Mouse (Mus musculus): Measurements from ENCODE around the gene Slc2a6.

Slc2a6 gene

GRCm38 (mm10) chr2:27027618-27028436 is at the start of gene Slc2a6:
Gene Slc2a6, minus strand, starts transcription at chr2:27027998.
- peak; percentile 73 for DNase-seq (ENCODE audit: low read depth, low spot score)

- peak; percentile 31 for DNase-seq (ENCODE audit: low read depth, low spot score)
Observed at GRCm38 (mm10) chr2:27075485-27075884, 47.7 kb upstream of the Slc2a6 start.

GRCm38 (mm10) chr2:27074804-27075203 is 47.0 kb upstream of the Slc2a6 start:
- DNase-seq (ENCODE audit: low read depth, low spot score) = no peak

GRCm38 (mm10) chr2:27073407-27073806 is 45.6 kb upstream of the Slc2a6 start:
- no peak for DNase-seq (ENCODE audit: low read depth, low spot score)

- no peak for DNase-seq (ENCODE audit: low read depth, low spot score)
Observed at GRCm38 (mm10) chr2:27071978-27072377, 44.2 kb upstream of the Slc2a6 start, which contains the start of gene Mymk. Gene Mymk, minus strand, starts transcription at chr2:27072179.

- no peak for DNase-seq (ENCODE audit: low read depth, low spot score)
Observed at GRCm38 (mm10) chr2:27071137-27071536, 43.3 kb upstream of the Slc2a6 start.

GRCm38 (mm10) chr2:27070247-27070813 is 42.5 kb upstream of the Slc2a6 start:
- no peak for DNase-seq (ENCODE audit: low read depth, low spot score)

GRCm38 (mm10) chr2:27069646-27070045 is 41.8 kb upstream of the Slc2a6 start:
- DNase-seq (ENCODE audit: low read depth, low spot score) = no peak

- DNase-seq (ENCODE audit: low read depth, low spot score) = no peak
Observed at GRCm38 (mm10) chr2:27067996-27068395, 40.2 kb upstream of the Slc2a6 start.

GRCm38 (mm10) chr2:27067124-27067523 is 39.3 kb upstream of the Slc2a6 start:
- no peak for DNase-seq (ENCODE audit: low read depth, low spot score)

GRCm38 (mm10) chr2:27059187-27059586 is 31.4 kb upstream of the Slc2a6 start:
- DNase-seq (ENCODE audit: low read depth, low spot score) = no peak

- no peak for DNase-seq (ENCODE audit: low read depth, low spot score)
Observed at GRCm38 (mm10) chr2:27058751-27059150, 31.0 kb upstream of the Slc2a6 start.

GRCm38 (mm10) chr2:27058251-27058650 is 30.5 kb upstream of the Slc2a6 start:
- DNase-seq (ENCODE audit: low read depth, low spot score) = no peak

- no peak for DNase-seq (ENCODE audit: low read depth, low spot score)
Observed at GRCm38 (mm10) chr2:27049408-27049807, 21.6 kb upstream of the Slc2a6 start.

- DNase-seq (ENCODE audit: low read depth, low spot score) = no peak
Observed at GRCm38 (mm10) chr2:27045979-27046770, 18.4 kb upstream of the Slc2a6 start.

GRCm38 (mm10) chr2:27044641-27045040 is 16.8 kb upstream of the Slc2a6 start:
- no peak for DNase-seq (ENCODE audit: low read depth, low spot score)

GRCm38 (mm10) chr2:27044166-27044565 is 16.4 kb upstream of the Slc2a6 start:
- no peak for DNase-seq (ENCODE audit: low read depth, low spot score)

GRCm38 (mm10) chr2:27043461-27043860 is 15.7 kb upstream of the Slc2a6 start:
- peak; percentile 68 for DNase-seq (ENCODE audit: low read depth, low spot score)

GRCm38 (mm10) chr2:27042131-27042844 is 14.5 kb upstream of the Slc2a6 start:
- DNase-seq (ENCODE audit: low read depth, low spot score) = no peak

GRCm38 (mm10) chr2:27039286-27039685 is 11.5 kb upstream of the Slc2a6 start:
- peak; percentile 66 for DNase-seq (ENCODE audit: low read depth, low spot score)

- peak; percentile 77 for DNase-seq (ENCODE audit: low read depth, low spot score)
Observed at GRCm38 (mm10) chr2:27038596-27038995, 10.8 kb upstream of the Slc2a6 start.

- peak; percentile 33 for DNase-seq (ENCODE audit: low read depth, low spot score)
Observed at GRCm38 (mm10) chr2:27037008-27037407, 9.2 kb upstream of the Slc2a6 start.

All from ES-CJ7 (cell line).